Mouse (Mus musculus) heart, postnatal 14 days (tissue): Measurements from ENCODE around the gene Mta3. TPM values are rescaled to one million over a fixed set of nuclear protein-coding genes. Genes with fewer than 3 reads are reported as not detected.
A peak's percentile ranks its signal among the peaks of the same experiment; 100 is the strongest.

ENCODE experiments used
- DNase-seq, 2 experiments: peaks; one replicate each; pipeline ENCODE4 v3.0.0; 2021 to 2022
- intact Hi-C: fragments of 180-260 bp; cut with DNase I; formaldehyde crosslinking; loops from one replicate; pipeline ENCODE4 v1.15.1; 2025
- total RNA-seq, 2 experiments: library from RNA; stranded (reverse); gene quantifications; 2 replicates each; pipeline ENCODE4 v1.2.3; 2021

Gene Mta3
- total RNA-seq, 2 experiments from 2014 or later: 25.7 to 27.0 TPM

GRCm38 (mm10) chr17:83803987-83804386, 98.0 kb downstream of the Mta3 start:
- intact Hi-C loops: no loop called here
- no peak for DNase-seq

GRCm38 (mm10) chr17:83805078-83805477, 99.1 kb downstream of the Mta3 start:
- DNase-seq: no peak
- intact Hi-C loops: loop anchor here (5.0 kb wide), 2 partner anchors 173 to 533 kb away; partner anchors contain the start of gene Kcng3

GRCm38 (mm10) chr17:83807345-83807744, 101.4 kb downstream of the Mta3 start:
- DNase-seq: no peak
- intact Hi-C loops: loop anchor here (5.0 kb wide), 2 partner anchors 175 to 535 kb away; partner anchors contain the start of gene Kcng3

GRCm38 (mm10) chr17:83807778-83808398, 101.9 kb downstream of the Mta3 start:
- peak; percentile 59 to 76 for DNase-seq
- intact Hi-C loops: loop anchor here (5.0 kb wide), 2 partner anchors 176 to 536 kb away; partner anchors contain the start of gene Kcng3

- intact Hi-C loops: loop anchor here (5.0 kb wide), 2 partner anchors 176 to 536 kb away; partner anchors contain the start of gene Kcng3
- no peak for DNase-seq
Observed at GRCm38 (mm10) chr17:83808476-83809098, 102.6 kb downstream of the Mta3 start.

- intact Hi-C loops: loop anchor here (5.0 kb wide), 2 partner anchors 177 to 537 kb away; partner anchors contain the start of gene Kcng3
- no peak for DNase-seq
Observed at GRCm38 (mm10) chr17:83809197-83809829, 103.3 kb downstream of the Mta3 start.

- intact Hi-C loops: no loop called here
- no peak for DNase-seq
Observed at GRCm38 (mm10) chr17:83810285-83810684, 104.3 kb downstream of the Mta3 start.

GRCm38 (mm10) chr17:83812200-83812944, 106.4 kb downstream of the Mta3 start:
- intact Hi-C loops: no loop called here
- DNase-seq: no peak

GRCm38 (mm10) chr17:83813050-83813449, 107.1 kb downstream of the Mta3 start:
- intact Hi-C loops: no loop called here
- no peak for DNase-seq

GRCm38 (mm10) chr17:83816996-83817395, 111.0 kb downstream of the Mta3 start:
- intact Hi-C loops: no loop called here
- DNase-seq: no peak

GRCm38 (mm10) chr17:83819503-83819902, 113.5 kb downstream of the Mta3 start:
- intact Hi-C loops: no loop called here
- peak; percentile 24 to 29 for DNase-seq

- DNase-seq: no peak
- intact Hi-C loops: no loop called here
Observed at GRCm38 (mm10) chr17:83820701-83821100, 114.7 kb downstream of the Mta3 start.

GRCm38 (mm10) chr17:83821876-83822275, 115.9 kb downstream of the Mta3 start:
- intact Hi-C loops: no loop called here

GRCm38 (mm10) chr17:83823835-83824234, 117.9 kb downstream of the Mta3 start:
- no peak for DNase-seq
- intact Hi-C loops: no loop called here

More at GRCm38 (mm10) chr17:83821876-83822275, 115.9 kb downstream of the Mta3 start:
- DNase-seq: no peak

GRCm38 (mm10) chr17:83829356-83829755, 123.4 kb downstream of the Mta3 start:
- DNase-seq: no peak
- intact Hi-C loops: no loop called here

- no peak for DNase-seq
- intact Hi-C loops: no loop called here
Observed at GRCm38 (mm10) chr17:83830616-83831292, 124.8 kb downstream of the Mta3 start.

GRCm38 (mm10) chr17:83834120-83834519, 128.2 kb downstream of the Mta3 start:
- intact Hi-C loops: no loop called here
- DNase-seq: peak in 1 of 2 experiments; percentile 35

GRCm38 (mm10) chr17:83836048-83836447, 130.1 kb downstream of the Mta3 start:
- intact Hi-C loops: no loop called here
- DNase-seq: no peak

- intact Hi-C loops: no loop called here
- no peak for DNase-seq
Observed at GRCm38 (mm10) chr17:83837659-83838190, 131.8 kb downstream of the Mta3 start.

- intact Hi-C loops: no loop called here
- DNase-seq: no peak
Observed at GRCm38 (mm10) chr17:83839132-83839531, 133.2 kb downstream of the Mta3 start.
